Mouse (Mus musculus) limb, embryonic 13.5 days (tissue): ENCODE results near the gene Irf2. TPM values are rescaled to one million over a fixed set of nuclear protein-coding genes. Genes with fewer than 3 reads are reported as not detected.

ENCODE experiments used
- ATAC-seq: fragments of 200-750 bp; cut with Nextera tagmentation; 2 replicates; pipeline ENCODE4 v1.8.0; 2017; ENCODE audit warnings: low read depth, moderate number of reproducible peaks, moderate TSS enrichment; ENCODE audit not compliant: low FRiP score
- H3K27ac ChIP-seq: fragments of 300-500 bp; sonication (generic); 2 replicates; pipeline ENCODE4 v1.5.1; 2015; ENCODE audit warnings: inconsistent platforms, mild to moderate bottlenecking, moderate library complexity
- H3K27me3 ChIP-seq: fragments of 300-500 bp; sonication (generic); 2 replicates; pipeline ENCODE4 v1.6.1; 2015; ENCODE audit warnings: mild to moderate bottlenecking, inconsistent platforms
- H3K36me3 ChIP-seq: fragments of 300-500 bp; sonication (generic); 2 replicates; pipeline ENCODE4 v1.6.1; 2015; ENCODE audit warnings: inconsistent platforms, mild to moderate bottlenecking, moderate library complexity
- H3K4me1 ChIP-seq: fragments of 300-500 bp; sonication (generic); 2 replicates; pipeline ENCODE4 v1.6.1; 2015; ENCODE audit warnings: inconsistent platforms
- H3K4me2 ChIP-seq: fragments of 300-500 bp; sonication (generic); replicated peaks from 2 replicates; pipeline ENCODE4 v1.6.1; 2015; ENCODE audit warnings: inconsistent platforms, mild to moderate bottlenecking, moderate library complexity
- H3K4me3 ChIP-seq: fragments of 300-500 bp; sonication (generic); 2 replicates; pipeline ENCODE4 v1.5.1; 2015; ENCODE audit warnings: moderate library complexity, mild to moderate bottlenecking, inconsistent platforms
- H3K9ac ChIP-seq: fragments of 300-500 bp; sonication (generic); 2 replicates; pipeline ENCODE4 v1.6.1; 2015; ENCODE audit warnings: mild to moderate bottlenecking, inconsistent platforms
- H3K9me3 ChIP-seq: fragments of 300-500 bp; sonication (generic); 2 replicates; pipeline ENCODE4 v1.6.1; 2016; ENCODE audit warnings: inconsistent platforms
- WGBS: fragments of 180-500 bp; shearing (Covaris S2); methylation state at CpG from one replicate; pipeline ENCODE4 v1.1.7; 2015; 5-methylcytosine and 5-hydroxymethylcytosine counted together
- polyA plus RNA-seq: library from polyadenylated mRNA; unstranded; fragments of >200 nt; fragmentation: Nextera tagmentation; extraction: Ambion mirVana; gene quantifications from 2 replicates; pipeline ENCODE4 v1.2.1, GENCODE M21; 2015

Gene Irf2
- polyA plus RNA-seq, 1 experiment from 2014 or later = 19.6 TPM

DNA sequence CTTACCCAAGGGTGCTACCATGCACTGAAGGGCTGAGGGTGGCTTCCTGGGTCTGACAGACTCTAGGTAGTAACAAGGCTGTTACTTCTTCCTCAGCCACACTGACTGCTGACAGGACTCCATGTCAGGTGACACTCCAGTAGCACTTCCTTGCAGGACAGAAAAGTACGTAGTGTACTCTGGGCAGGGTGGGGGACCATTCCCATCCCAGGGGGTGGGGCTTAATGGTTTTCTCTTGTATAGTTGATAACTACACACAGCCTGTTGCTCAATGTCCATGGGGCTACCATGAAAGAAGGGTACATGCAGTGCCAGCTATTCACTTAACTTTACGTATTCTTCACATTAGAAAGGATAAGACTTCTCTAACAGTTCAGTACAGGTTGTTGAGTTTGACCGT, 157.2 kb downstream of the Irf2 start:
- Histone ChIP-seq H3K9me3 (no peaks in the 10 kb centered on the region), H3K36me3 (no peaks in the 10 kb centered on the region), H3K4me3 (no peak overlapping the region), H3K27me3 (no peaks in the 10 kb centered on the region), H3K9ac (no peak overlapping the region), H3K27ac (no peak overlapping the region), H3K4me2 (no peak overlapping the region), H3K4me1 (peaks cover 15% of the 10 kb centered on the region)
- WGBS = 87% methylated on average over 3 of the region's 3 CpGs
- ATAC-seq = no peak

Other genes with a start within 250 kb of the Irf2 start
- gene Cenpu, start 187.7 kb upstream of the Irf2 start, polyA plus RNA-seq = 16.8 and 17.3 TPM in 2 replicates
- 14.6 and 16.0 TPM in 2 replicates for gene Primpol, start 122.5 kb upstream of the Irf2 start, polyA plus RNA-seq
- 107 and 109 TPM in 2 replicates for gene Casp3, start 122.4 kb upstream of the Irf2 start, polyA plus RNA-seq
- gene Enpp6, start 247.2 kb downstream of the Irf2 start, polyA plus RNA-seq = 1.6 and 1.7 TPM in 2 replicates